Mouse (Mus musculus) kidney, adult 18-20 months (tissue): ENCODE results near the gene Slc13a3.

Experiments used
- DNase-seq: peaks from one replicate; pipeline ENCODE4 v3.0.0; 2021

The Slc13a3 gene

DNA sequence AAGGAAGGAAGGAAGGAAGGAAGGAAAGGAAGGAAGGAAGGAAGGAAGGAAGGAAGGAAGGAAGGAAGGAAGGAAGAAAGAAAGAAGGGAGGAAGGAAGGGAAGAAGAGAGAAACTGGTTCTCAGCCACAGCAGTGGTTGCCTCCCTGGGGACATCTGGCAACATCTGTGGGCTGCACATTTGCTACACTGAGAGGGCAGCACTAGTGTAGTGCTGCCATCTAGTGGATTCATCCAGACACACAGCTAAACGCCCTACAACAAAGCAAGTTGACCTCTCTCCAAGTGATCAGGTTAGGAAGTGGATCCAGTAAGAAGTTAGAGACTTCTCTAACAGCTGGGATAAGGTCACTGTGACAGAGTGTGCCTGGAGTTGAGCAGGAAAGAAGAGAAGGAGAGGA, 112.2 kb downstream of the Slc13a3 start:
- DNase-seq = peak; percentile 46
